Mouse (Mus musculus) intestine, embryonic 14.5 days (tissue): ENCODE measurements at regions not wholly inside any gene's neighbourhood (a gene's known extent, or its start where the extent isn't known, plus 50 kb on each side); places are given as distances from the start of the nearest gene placed in this dataset.

Source experiments
- ATAC-seq: fragments of 200-750 bp; cut with Nextera tagmentation; replicated peaks from 2 replicates; pipeline ENCODE4 v1.8.0; 2017; ENCODE audit warnings: low read depth, moderate number of reproducible peaks, moderate TSS enrichment, moderate library complexity; ENCODE audit not compliant: low FRiP score, low TSS enrichment
- DNase-seq: peaks from one replicate; pipeline ENCODE4 v3.0.0-alpha.2; 2018; ENCODE audit warnings: low spot score
- H3K27ac ChIP-seq: fragments of 300-500 bp; sonication (generic); 2 replicates; pipeline ENCODE4 v1.5.1; 2014; ENCODE audit warnings: low read depth, mild to moderate bottlenecking, control low read depth
- H3K27me3 ChIP-seq: fragments of 300-500 bp; sonication (generic); replicated peaks from 2 replicates; pipeline ENCODE4 v1.6.1; 2014; ENCODE audit warnings: low read length, control low read depth; ENCODE audit not compliant: control insufficient read depth, insufficient read depth
- H3K36me3 ChIP-seq: fragments of 300-500 bp; sonication (generic); 2 replicates; pipeline ENCODE4 v1.6.1; 2014; ENCODE audit warnings: low read length, control low read depth; ENCODE audit not compliant: control insufficient read depth, insufficient read depth
- H3K4me1 ChIP-seq: fragments of 300-500 bp; sonication (generic); replicated peaks from 2 replicates; pipeline ENCODE4 v1.6.1; 2014; ENCODE audit warnings: low read length, control low read depth, mixed read lengths; ENCODE audit not compliant: control insufficient read depth, insufficient read depth
- H3K4me2 ChIP-seq: fragments of 300-500 bp; sonication (generic); 2 replicates; pipeline ENCODE4 v1.6.1; 2014; ENCODE audit warnings: low read length
- H3K4me3 ChIP-seq: fragments of 300-500 bp; sonication (generic); 2 replicates; pipeline ENCODE4 v1.5.1; 2014; ENCODE audit warnings: low read depth, low read length, control low read depth, mixed read lengths
- H3K9ac ChIP-seq: fragments of 300-500 bp; sonication (generic); 2 replicates; pipeline ENCODE4 v1.6.1; 2014; ENCODE audit warnings: mild to moderate bottlenecking, low read length
- H3K9me3 ChIP-seq: fragments of 300-500 bp; sonication (generic); 2 replicates; pipeline ENCODE4 v1.6.1; 2016; ENCODE audit warnings: low read length, control low read depth; ENCODE audit not compliant: control insufficient read depth
- WGBS: fragments of 180-500 bp; shearing (Covaris S2); extraction: QIAGEN DNeasy Blood & Tissue Kit; methylation state at CpG from one replicate; pipeline ENCODE4 v1.1.7; 2014; 5-methylcytosine and 5-hydroxymethylcytosine counted together

- WGBS, result 0% methylated on average over 1 of the region's 1 CpGs
- ATAC-seq, result peak; percentile 64; the same call in 1 of the 2 replicates
- Histone ChIP-seq H3K4me3 (no peak overlapping the region), H3K4me2 (no peak overlapping the region), H3K9ac (no peak overlapping the region), H3K9me3 (no peaks in the 10 kb centered on the region), H3K27me3 (no peaks in the 10 kb centered on the region), H3K27ac (no peak overlapping the region), H3K36me3 (no peaks in the 10 kb centered on the region), H3K4me1 (no peaks in the 10 kb centered on the region)
- DNase-seq, result no peak
Observed at GRCm38 (mm10) chr6:117660576-117660975, 180.4 kb upstream of the Zfp637 start.

DNA sequence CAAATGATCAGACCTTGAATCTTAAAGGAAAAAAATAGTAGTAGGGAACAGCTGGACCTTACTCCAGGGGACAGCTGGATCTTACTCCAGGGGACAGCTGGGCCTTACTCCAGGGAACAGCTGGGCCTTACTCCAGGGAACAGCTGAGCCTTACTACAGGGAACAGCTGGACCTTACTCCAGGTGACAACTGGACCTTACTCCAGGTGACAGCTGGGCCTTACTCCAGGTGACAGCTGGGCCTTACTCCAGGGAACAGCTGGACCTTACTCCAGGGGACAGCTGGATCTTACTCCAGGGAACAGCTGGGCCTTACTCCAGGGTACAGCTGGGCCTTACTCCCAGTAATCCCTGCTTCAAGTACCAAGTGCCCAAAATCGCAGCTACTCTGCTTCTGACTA, 178.3 kb upstream of the Zfp637 start:
- Histone ChIP-seq H3K27me3 (no peaks in the 10 kb centered on the region), H3K4me2 (no peak overlapping the region), H3K4me1 (no peaks in the 10 kb centered on the region), H3K27ac (no peak overlapping the region), H3K36me3 (no peaks in the 10 kb centered on the region), H3K4me3 (no peak overlapping the region), H3K9ac (no peak overlapping the region), H3K9me3 (no peaks in the 10 kb centered on the region)
- DNase-seq (no peak), ATAC-seq (no peak)
- WGBS, result 95% methylated on average over 1 of the region's 1 CpGs

GRCm38 (mm10) chr6:117670337-117670736, 170.6 kb upstream of the Zfp637 start:
- WGBS, result 75% methylated on average over 3 of the region's 3 CpGs
- H3K27me3 ChIP-seq, result no peaks in the 10 kb centered on the region
- ATAC-seq (no peak), DNase-seq (no peak)
- H3K36me3 ChIP-seq, result no peaks in the 10 kb centered on the region
- no peak overlapping the region; the same call in 1 of the 2 replicates for H3K27ac ChIP-seq
- no peak overlapping the region for H3K4me3 ChIP-seq
- H3K4me1 ChIP-seq, result peaks cover 9% of the 10 kb centered on the region; the same call in 1 of the 2 replicates
- H3K9ac ChIP-seq, result no peak overlapping the region
- no peak overlapping the region for H3K4me2 ChIP-seq
- H3K9me3 ChIP-seq, result no peaks in the 10 kb centered on the region

DNA sequence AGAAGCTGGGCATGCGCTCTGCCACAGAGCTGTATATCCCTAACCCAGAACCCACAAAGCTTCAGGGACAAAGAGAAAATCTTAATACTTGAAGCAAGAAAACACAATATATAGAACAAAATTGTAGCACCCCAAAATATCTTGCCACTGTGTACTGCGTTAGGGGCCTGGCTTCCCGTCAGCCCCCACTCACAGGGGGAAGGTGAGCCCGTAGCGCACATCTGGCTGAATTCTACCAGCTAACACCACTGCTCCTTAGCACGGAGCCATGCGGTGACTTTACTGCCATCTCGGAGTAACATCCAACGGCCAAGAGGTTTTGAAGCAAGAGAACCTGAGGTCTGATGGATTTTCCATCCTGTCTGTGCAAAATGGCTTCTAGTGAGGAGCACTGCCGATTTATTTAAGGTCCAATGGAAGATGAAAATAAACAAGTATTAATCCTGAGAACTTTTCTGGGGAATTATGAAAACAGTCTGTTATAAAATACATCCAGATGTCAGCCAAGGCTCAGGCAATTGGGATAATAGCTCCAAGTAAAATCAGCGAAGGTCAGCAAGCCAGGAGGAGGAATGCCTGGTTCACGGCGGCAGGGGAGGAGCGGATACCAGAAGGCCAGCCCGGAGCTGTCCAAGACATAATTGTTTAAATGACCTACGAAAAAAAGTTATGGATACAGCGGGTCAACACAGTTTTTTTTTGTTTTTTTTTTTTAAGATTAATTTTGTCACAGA, 170.0 kb upstream of the Zfp637 start:
- H3K4me2 ChIP-seq, result no peak overlapping the region
- no peaks in the 10 kb centered on the region for H3K27me3 ChIP-seq
- ATAC-seq, result no peak
- no peak overlapping the region for H3K9ac ChIP-seq
- peaks cover 9% of the 10 kb centered on the region; the same call in 1 of the 2 replicates for H3K4me1 ChIP-seq
- H3K27ac ChIP-seq, result no peak overlapping the region; the same call in 1 of the 2 replicates
- 45% methylated on average over 17 of the region's 17 CpGs for WGBS
- DNase-seq, result no peak
- no peak overlapping the region for H3K4me3 ChIP-seq
- no peaks in the 10 kb centered on the region for H3K36me3 ChIP-seq
- H3K9me3 ChIP-seq, result no peaks in the 10 kb centered on the region

DNA sequence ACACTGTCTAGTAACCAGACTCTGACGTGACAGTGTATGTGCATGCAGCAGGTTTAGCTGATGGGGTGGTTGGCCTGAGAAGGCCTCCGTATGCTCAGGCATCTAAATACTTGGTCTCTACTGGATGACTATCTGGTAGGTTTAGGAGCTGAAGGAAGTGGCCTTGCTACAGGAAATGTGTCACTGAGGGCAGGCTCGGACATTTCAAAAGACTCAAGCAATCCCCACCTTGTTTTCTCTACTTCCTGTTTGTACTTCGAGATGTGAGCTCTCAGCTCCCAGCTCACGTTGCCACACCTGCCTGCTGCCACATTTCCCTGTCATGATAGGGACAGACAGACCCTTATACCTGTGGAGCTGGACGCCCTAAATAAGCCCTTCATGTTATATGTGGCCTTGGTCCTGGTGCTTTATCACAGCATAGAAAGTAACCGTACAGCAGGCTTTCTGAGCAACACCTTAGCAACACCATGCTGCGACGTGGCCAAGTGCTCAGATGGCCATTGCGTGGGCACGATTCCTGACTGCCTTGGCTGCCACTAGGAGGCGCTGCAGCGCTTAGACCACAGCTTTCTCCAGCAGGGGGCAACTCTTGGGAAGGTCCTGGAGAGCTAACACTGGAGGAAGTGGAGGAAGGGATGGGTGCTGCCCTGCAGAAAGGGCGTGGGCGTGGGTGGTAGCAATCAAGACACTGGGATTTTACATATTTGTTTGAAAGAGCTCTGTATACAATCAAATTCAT, 165.8 kb upstream of the Zfp637 start:
- Histone ChIP-seq H3K9me3 (no peaks in the 10 kb centered on the region), H3K27me3 (no peaks in the 10 kb centered on the region), H3K36me3 (no peaks in the 10 kb centered on the region), H3K4me3 (no peak overlapping the region), H3K4me1 (peaks cover 34% of the 10 kb centered on the region), H3K9ac (no peak overlapping the region), H3K4me2 (no peak overlapping the region), H3K27ac (no peak overlapping the region)
- WGBS, result 63% methylated on average over 15 of the region's 15 CpGs
- ATAC-seq, result no peak
- DNase-seq, result peak; percentile 71

GRCm38 (mm10) chr6:117676064-117676821, 164.7 kb upstream of the Zfp637 start:
- WGBS, result 53% methylated on average over 10 of the region's 10 CpGs
- Histone ChIP-seq H3K4me1 (peaks cover 34% of the 10 kb centered on the region), H3K9ac (no peak overlapping the region), H3K4me3 (no peak overlapping the region), H3K4me2 (no peak overlapping the region), H3K9me3 (no peaks in the 10 kb centered on the region), H3K27ac (no peak overlapping the region), H3K27me3 (no peaks in the 10 kb centered on the region), H3K36me3 (no peaks in the 10 kb centered on the region)
- no peak for DNase-seq
- ATAC-seq, result no peak; the same call in 1 of the 2 replicates

- ATAC-seq (no peak), DNase-seq (no peak)
- Histone ChIP-seq H3K9me3 (no peaks in the 10 kb centered on the region; the same call in 1 of the 2 replicates), H3K27me3 (no peaks in the 10 kb centered on the region), H3K36me3 (no peaks in the 10 kb centered on the region), H3K4me3 (no peak overlapping the region), H3K27ac (peak overlapping the region; percentile 67), H3K4me2 (no peak overlapping the region), H3K9ac (no peak overlapping the region), H3K4me1 (peaks cover 30% of the 10 kb centered on the region)
- 55% methylated on average over 7 of the region's 7 CpGs for WGBS
Observed at GRCm38 (mm10) chr6:117677062-117677461, 163.9 kb upstream of the Zfp637 start.

DNA sequence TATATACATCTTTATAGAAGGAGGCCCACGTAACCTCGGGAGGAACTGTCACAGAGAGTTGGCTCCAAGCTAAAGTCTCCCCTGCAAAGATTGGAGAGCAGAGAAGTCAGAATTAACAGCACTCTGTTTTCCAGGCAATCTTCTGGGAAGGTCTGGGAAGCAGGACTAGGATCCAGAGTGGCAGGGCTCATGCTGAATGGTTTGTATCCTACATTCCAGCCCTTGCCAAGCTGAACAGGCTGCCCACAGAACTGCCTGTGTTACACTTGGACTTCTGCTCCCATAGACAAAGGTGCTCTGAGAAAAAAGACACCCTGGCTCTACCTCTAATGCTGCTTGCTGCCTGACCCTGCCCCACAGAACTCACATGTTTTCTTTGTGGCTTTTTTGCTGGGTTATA, 163.2 kb upstream of the Zfp637 start:
- H3K4me1 ChIP-seq, result peaks cover 25% of the 10 kb centered on the region
- DNase-seq (no peak), ATAC-seq (no peak)
- no peaks in the 10 kb centered on the region for H3K36me3 ChIP-seq
- peak overlapping the region; percentile 67 for H3K27ac ChIP-seq
- no peak overlapping the region for H3K4me2 ChIP-seq
- no peaks in the 10 kb centered on the region for H3K27me3 ChIP-seq
- no peaks in the 10 kb centered on the region; the same call in 1 of the 2 replicates for H3K9me3 ChIP-seq
- WGBS, result 67% methylated on average over 2 of the region's 2 CpGs
- H3K4me3 ChIP-seq, result no peak overlapping the region
- H3K9ac ChIP-seq, result no peak overlapping the region
